Mouse (Mus musculus) E14TG2a.4 (cell line): ENCODE measurements around the gene 1700012A03Rik.

Experiments used
- H3K27me3 ChIP-seq: 2 replicates; pipeline ENCODE4 v1.6.1; 2014; ENCODE audit warnings: low read length, control low read depth; ENCODE audit not compliant: insufficient read depth
- H3K36me3 ChIP-seq: 2 replicates; pipeline ENCODE4 v1.6.1; 2014; ENCODE audit warnings: low read length, control low read depth; ENCODE audit not compliant: insufficient read depth
- H3K4me1 ChIP-seq: replicated peaks from 2 replicates; pipeline ENCODE4 v1.6.1; 2014; ENCODE audit warnings: low read depth, low read length, control low read depth
- H3K4me3 ChIP-seq: replicated peaks from 2 replicates; pipeline ENCODE4 v1.5.1; 2014; ENCODE audit warnings: mild to moderate bottlenecking, low read length
- H3K9me3 ChIP-seq: 2 replicates; pipeline ENCODE4 v1.6.1; 2014; ENCODE audit warnings: low read length, control low read depth
- CTCF ChIP-seq: conservative IDR thresholded peaks from 2 replicates; pipeline ENCODE4 v1.5.1; 2014; ENCODE audit warnings: low read length
- NANOG ChIP-seq: IDR thresholded peaks from 2 replicates; pipeline ENCODE4 v1.6.1; 2014; ENCODE audit warnings: borderline replicate concordance, low read length, mixed read lengths
- POU5F1 ChIP-seq: IDR thresholded peaks from 2 replicates; pipeline ENCODE4 v1.6.1; 2014; ENCODE audit warnings: low read length, borderline replicate concordance

The 1700012A03Rik gene

GRCm38 (mm10) chr6:32049951-32050345, at the start of gene 1700012A03Rik:
Gene 1700012A03Rik, plus strand, starts transcription at chr6:32050246.
- Histone ChIP-seq H3K9me3 (no peaks in the 10 kb centered on the region), H3K36me3 (no peaks in the 10 kb centered on the region), H3K27me3 (peaks cover 4% of the 10 kb centered on the region; the same call in 1 of the 2 replicates), H3K4me1 (no peaks in the 10 kb centered on the region), H3K4me3 (no peak within 1 kb of the TSS)
- no peak for TF ChIP-seq POU5F1

- H3K36me3 ChIP-seq = no peaks in the 10 kb centered on the region
- no peak overlapping the region for H3K4me3 ChIP-seq
- no peaks in the 10 kb centered on the region for H3K4me1 ChIP-seq
- H3K9me3 ChIP-seq = peaks cover 15% of the 10 kb centered on the region
- no peak for TF ChIP-seq NANOG
- no peak for TF ChIP-seq CTCF
- no peak for TF ChIP-seq POU5F1
- H3K27me3 ChIP-seq = no peaks in the 10 kb centered on the region
Measured at GRCm38 (mm10) chr6:32004228-32004627, 45.8 kb upstream of the 1700012A03Rik start.

GRCm38 (mm10) chr6:32005914-32006313, 44.1 kb upstream of the 1700012A03Rik start:
- Histone ChIP-seq H3K4me3 (no peak overlapping the region), H3K4me1 (no peaks in the 10 kb centered on the region), H3K36me3 (no peaks in the 10 kb centered on the region), H3K9me3 (peaks cover 15% of the 10 kb centered on the region), H3K27me3 (no peaks in the 10 kb centered on the region)
- TF ChIP-seq CTCF (no peak), POU5F1 (no peak), NANOG (no peak)

- no peaks in the 10 kb centered on the region for H3K4me1 ChIP-seq
- TF ChIP-seq POU5F1 (no peak), CTCF (no peak), NANOG (no peak)
- H3K9me3 ChIP-seq = peaks cover 15% of the 10 kb centered on the region
- H3K27me3 ChIP-seq = no peaks in the 10 kb centered on the region
- H3K4me3 ChIP-seq = no peak overlapping the region
- H3K36me3 ChIP-seq = no peaks in the 10 kb centered on the region
Measured at GRCm38 (mm10) chr6:32006382-32006781, 43.7 kb upstream of the 1700012A03Rik start.

- peaks cover 15% of the 10 kb centered on the region for H3K9me3 ChIP-seq
- no peaks in the 10 kb centered on the region for H3K36me3 ChIP-seq
- no peak overlapping the region for H3K4me3 ChIP-seq
- no peaks in the 10 kb centered on the region for H3K27me3 ChIP-seq
- H3K4me1 ChIP-seq = no peaks in the 10 kb centered on the region
- TF ChIP-seq NANOG (no peak), CTCF (no peak), POU5F1 (no peak)
Measured at GRCm38 (mm10) chr6:32007336-32007735, 42.7 kb upstream of the 1700012A03Rik start.

GRCm38 (mm10) chr6:32016841-32017240, 33.2 kb upstream of the 1700012A03Rik start:
- no peaks in the 10 kb centered on the region for H3K36me3 ChIP-seq

GRCm38 (mm10) chr6:32017406-32018104, 32.5 kb upstream of the 1700012A03Rik start:
- Histone ChIP-seq H3K27me3 (no peaks in the 10 kb centered on the region), H3K36me3 (no peaks in the 10 kb centered on the region), H3K4me1 (no peaks in the 10 kb centered on the region), H3K4me3 (no peak overlapping the region), H3K9me3 (peaks cover 9% of the 10 kb centered on the region; the same call in 1 of the 2 replicates)
- TF ChIP-seq NANOG (no peak), CTCF (no peak), POU5F1 (no peak)

More at GRCm38 (mm10) chr6:32016841-32017240, 33.2 kb upstream of the 1700012A03Rik start:
- no peaks in the 10 kb centered on the region for H3K27me3 ChIP-seq
- peaks cover 9% of the 10 kb centered on the region; the same call in 1 of the 2 replicates for H3K9me3 ChIP-seq
- no peak overlapping the region for H3K4me3 ChIP-seq
- no peak for TF ChIP-seq CTCF
- no peak for TF ChIP-seq POU5F1
- TF ChIP-seq NANOG = no peak
- H3K4me1 ChIP-seq = no peaks in the 10 kb centered on the region

GRCm38 (mm10) chr6:32018105-32018446, 32.0 kb upstream of the 1700012A03Rik start:
- no peaks in the 10 kb centered on the region for H3K4me1 ChIP-seq
- H3K9me3 ChIP-seq = peaks cover 9% of the 10 kb centered on the region; the same call in 1 of the 2 replicates
- no peak for TF ChIP-seq NANOG
- TF ChIP-seq POU5F1 = no peak
- no peak for TF ChIP-seq CTCF
- H3K27me3 ChIP-seq = no peaks in the 10 kb centered on the region
- no peak overlapping the region for H3K4me3 ChIP-seq
- H3K36me3 ChIP-seq = no peaks in the 10 kb centered on the region
